Mouse (Mus musculus): ENCODE measurements at regions not wholly inside any gene's neighbourhood (a gene's known extent, or its start where the extent isn't known, plus 50 kb on each side); places are given as distances from the start of the nearest gene placed in this dataset.

DNA sequence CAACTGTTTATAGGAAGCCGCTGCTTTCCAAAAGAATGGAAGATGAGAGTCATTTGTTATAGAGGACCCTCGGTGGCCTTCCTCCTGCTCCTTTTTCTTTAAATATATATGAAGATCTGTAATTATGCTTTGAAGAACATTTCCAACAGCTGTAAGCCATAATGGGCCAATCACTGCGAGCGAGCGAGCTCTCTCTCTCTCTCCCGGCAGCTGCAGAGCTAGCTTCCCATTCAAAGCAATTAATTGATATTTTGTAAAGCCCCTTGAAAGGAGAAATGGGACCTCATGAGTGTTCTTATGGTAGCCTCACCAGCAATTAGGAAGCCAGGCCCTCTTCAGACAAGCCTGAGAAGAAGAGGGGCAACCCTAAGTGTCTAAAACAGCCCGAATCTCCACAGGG, 174.1 kb downstream of the Gxylt1 start:
- TF ChIP-seq POLR2A (IDR thresholded peaks at IDR 0.05; ENCODE audit: borderline replicate concordance, extremely low read depth, low read depth, low read length): no peak
- no peak for TF ChIP-seq CTCF (IDR thresholded peaks at IDR 0.05; ENCODE audit: insufficient read depth, low read length)
- Histone ChIP-seq H3K4me1 (ENCODE audit: control insufficient read depth, insufficient read depth, low read length) (no peaks in the 10 kb centered on the region), H3K4me3 (replicated peaks; ENCODE audit: extremely low read depth, low read depth, low read length) (no peak overlapping the region)
- DNase-seq: no peak
- WGBS: 72% methylated on average over 7 of the region's 7 CpGs

DNA sequence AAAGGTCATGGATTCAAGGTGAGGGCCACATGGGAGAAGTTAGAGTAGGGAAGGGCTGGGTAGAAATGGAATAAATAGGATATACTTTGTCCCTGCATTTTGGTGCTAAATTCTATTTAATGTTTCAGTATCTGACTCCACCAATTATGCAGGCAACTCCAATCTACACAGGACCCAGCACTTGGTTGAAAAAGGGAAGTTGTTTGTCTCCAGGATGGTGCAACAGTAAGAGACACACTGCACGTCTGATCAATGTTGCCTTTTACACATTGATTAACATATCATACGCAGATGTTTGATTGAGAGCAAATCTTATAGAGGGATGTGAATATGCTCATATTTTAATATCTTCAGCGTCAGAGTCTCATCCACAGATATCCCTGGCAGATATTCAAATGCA, 175.1 kb downstream of the Gxylt1 start:
- H3K4me3 ChIP-seq (replicated peaks; ENCODE audit: extremely low read depth, low read depth, low read length): no peak overlapping the region
- no peak for DNase-seq
- 77% methylated on average over 3 of the region's 3 CpGs for WGBS
- no peaks in the 10 kb centered on the region for H3K4me1 ChIP-seq (ENCODE audit: control insufficient read depth, insufficient read depth, low read length)
- TF ChIP-seq POLR2A (IDR thresholded peaks at IDR 0.05; ENCODE audit: borderline replicate concordance, extremely low read depth, low read depth, low read length) (no peak), CTCF (IDR thresholded peaks at IDR 0.05; ENCODE audit: insufficient read depth, low read length) (no peak)

DNA sequence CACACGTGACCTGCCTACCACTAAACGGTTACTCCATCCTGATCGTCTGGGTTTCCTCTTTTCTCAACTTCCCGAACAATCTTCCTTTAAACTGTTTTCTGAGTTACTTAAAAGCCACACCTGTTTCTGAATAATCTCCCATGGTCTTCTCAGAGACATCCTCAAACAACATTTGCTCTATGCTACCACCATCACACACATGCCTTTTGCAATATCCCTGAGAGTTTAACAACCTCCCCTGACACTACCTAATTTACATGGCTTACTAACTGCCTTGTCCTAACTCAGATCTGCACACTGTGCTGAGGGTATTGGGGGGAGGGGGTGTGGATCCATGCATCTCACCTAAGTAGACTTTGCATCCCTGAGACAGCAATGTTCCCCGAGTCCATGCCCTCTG, 178.6 kb downstream of the Gxylt1 start:
- H3K4me3 ChIP-seq (replicated peaks; ENCODE audit: extremely low read depth, low read depth, low read length): no peak overlapping the region
- H3K4me1 ChIP-seq (ENCODE audit: control insufficient read depth, insufficient read depth, low read length): no peaks in the 10 kb centered on the region
- TF ChIP-seq CTCF (IDR thresholded peaks at IDR 0.05; ENCODE audit: insufficient read depth, low read length) (no peak), POLR2A (IDR thresholded peaks at IDR 0.05; ENCODE audit: borderline replicate concordance, extremely low read depth, low read depth, low read length) (no peak)
- WGBS: 71% methylated on average over 5 of the region's 5 CpGs
- no peak for DNase-seq

DNA sequence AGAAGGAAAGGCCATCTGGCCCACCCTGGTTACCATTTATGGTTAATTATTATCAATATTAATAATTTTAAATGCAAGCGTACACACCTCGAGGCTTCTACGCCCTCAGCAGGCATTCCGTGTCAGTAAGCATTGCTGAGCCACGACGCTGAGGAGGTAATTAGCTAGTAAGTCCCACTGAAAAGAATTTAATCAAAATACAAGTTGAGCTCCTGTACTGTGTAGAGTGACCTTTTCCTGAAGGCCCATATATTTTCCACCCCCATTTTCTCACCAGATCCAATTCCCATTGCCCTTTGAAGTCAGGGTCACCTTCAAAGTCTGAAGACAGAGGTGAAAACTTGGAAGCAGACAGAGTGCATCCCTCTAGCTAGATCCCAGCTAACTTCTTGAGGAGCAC, 179.8 kb downstream of the Gxylt1 start:
- no peak for DNase-seq
- WGBS: 65% methylated on average over 6 of the region's 6 CpGs
- TF ChIP-seq POLR2A (IDR thresholded peaks at IDR 0.05; ENCODE audit: borderline replicate concordance, extremely low read depth, low read depth, low read length) (no peak), CTCF (IDR thresholded peaks at IDR 0.05; ENCODE audit: insufficient read depth, low read length) (no peak)
- Histone ChIP-seq H3K4me3 (replicated peaks; ENCODE audit: extremely low read depth, low read depth, low read length) (no peak overlapping the region), H3K4me1 (ENCODE audit: control insufficient read depth, insufficient read depth, low read length) (no peaks in the 10 kb centered on the region)

DNA sequence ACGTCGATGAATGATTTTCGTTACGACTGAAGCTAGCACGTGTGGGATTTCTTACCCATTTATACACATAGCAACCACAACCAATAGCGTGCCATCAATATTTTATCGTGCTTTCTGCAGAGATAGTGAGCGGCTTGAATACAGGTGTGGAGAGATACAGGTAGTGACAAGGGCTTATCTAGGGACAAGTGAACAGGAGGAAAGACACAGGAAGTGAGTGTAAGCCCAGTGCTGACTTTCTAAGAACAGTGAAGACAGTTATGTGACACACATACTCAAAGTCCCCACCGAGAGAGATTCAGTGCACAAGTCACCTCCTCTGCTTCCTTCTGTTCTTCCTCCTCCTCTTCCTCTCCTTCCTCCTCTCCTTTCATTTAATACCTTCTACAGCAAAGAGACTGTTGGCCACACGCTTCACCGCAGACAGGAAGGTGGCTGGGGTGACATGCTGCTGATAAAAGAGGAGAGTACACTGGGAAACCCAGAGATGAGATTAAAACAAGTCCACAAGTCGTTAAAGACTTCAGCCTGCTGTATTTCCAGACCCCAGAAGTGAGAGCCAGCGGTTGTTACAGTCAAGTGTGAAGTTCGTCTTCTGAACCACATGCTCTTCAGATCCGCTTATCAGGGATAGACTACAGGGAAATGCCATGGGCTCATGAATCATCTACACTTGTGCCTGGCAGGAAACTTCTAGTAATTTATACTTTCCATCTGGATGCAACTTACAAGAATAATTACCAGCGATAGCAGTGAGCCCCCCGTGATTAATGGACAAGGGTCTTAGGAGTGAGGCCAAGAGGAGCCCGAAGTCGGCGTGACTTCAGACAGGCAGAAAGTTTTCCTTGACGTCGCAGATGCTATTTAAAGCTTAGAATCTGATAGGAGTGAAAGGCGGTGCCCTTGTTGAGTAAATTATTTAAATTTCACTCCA, 180.5 kb downstream of the Gxylt1 start:
- no peak for DNase-seq
- Histone ChIP-seq H3K4me3 (replicated peaks; ENCODE audit: extremely low read depth, low read depth, low read length) (no peak overlapping the region), H3K4me1 (ENCODE audit: control insufficient read depth, insufficient read depth, low read length) (no peaks in the 10 kb centered on the region)
- whole genome bisulfite sequencing: 49% methylated on average over 23 of the region's 23 CpGs
- TF ChIP-seq CTCF (IDR thresholded peaks at IDR 0.05; ENCODE audit: insufficient read depth, low read length): no peak

DNA sequence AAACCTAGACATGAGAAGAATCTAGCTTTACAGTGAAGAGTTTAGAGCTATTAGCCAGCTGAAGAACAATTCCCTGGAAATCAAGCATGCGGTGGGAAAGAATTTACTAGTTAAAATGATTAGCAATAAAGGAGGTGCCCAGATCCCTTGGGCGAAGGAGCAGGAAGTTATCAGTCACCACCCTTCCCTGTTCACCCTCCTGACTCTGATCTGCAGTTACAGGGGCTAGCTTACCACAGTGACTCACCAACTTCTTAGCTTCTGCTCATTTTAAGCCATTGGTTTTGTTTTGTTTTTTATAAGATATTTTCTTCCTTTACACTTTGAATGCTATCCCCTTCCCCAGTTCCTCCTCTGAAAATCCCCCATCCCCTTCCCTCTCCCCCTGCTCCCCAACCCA, 183.6 kb downstream of the Gxylt1 start:
- no peak overlapping the region for H3K4me3 ChIP-seq (replicated peaks; ENCODE audit: extremely low read depth, low read depth, low read length)
- no peaks in the 10 kb centered on the region for H3K4me1 ChIP-seq (ENCODE audit: control insufficient read depth, insufficient read depth, low read length)
- WGBS: 64% methylated on average over 2 of the region's 2 CpGs
- no peak for TF ChIP-seq POLR2A (IDR thresholded peaks at IDR 0.05; ENCODE audit: borderline replicate concordance, extremely low read depth, low read depth, low read length)
- TF ChIP-seq CTCF (IDR thresholded peaks at IDR 0.05; ENCODE audit: insufficient read depth, low read length): no peak
- no peak for DNase-seq

DNA sequence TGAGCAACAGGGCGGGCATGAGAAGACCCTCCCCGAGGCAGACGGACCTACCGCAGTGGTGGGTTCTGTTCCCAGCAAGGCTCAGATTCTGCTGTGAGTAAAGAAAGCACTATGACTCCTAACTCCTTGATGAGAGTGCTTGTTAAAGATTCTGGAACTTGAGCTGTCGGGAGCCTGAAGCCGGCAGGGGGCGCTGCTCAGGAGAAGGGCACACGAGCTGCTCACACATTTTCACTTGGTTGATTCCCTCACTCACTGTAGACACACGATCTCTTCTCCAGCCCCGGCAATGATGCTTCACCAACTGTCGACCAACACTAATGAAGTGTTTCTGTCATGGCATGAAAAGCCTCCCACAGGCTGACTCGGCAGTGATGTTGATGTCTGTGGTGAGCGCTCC, 185.6 kb downstream of the Gxylt1 start:
- DNase-seq: peak; percentile 50
- 22% methylated on average over 13 of the region's 13 CpGs for WGBS
- Histone ChIP-seq H3K4me1 (ENCODE audit: control insufficient read depth, insufficient read depth, low read length) (no peaks in the 10 kb centered on the region), H3K4me3 (replicated peaks; ENCODE audit: extremely low read depth, low read depth, low read length) (no peak overlapping the region)
- TF ChIP-seq POLR2A (IDR thresholded peaks at IDR 0.05; ENCODE audit: borderline replicate concordance, extremely low read depth, low read depth, low read length) (no peak), CTCF (IDR thresholded peaks at IDR 0.05; ENCODE audit: insufficient read depth, low read length) (peak; percentile 62)

DNA sequence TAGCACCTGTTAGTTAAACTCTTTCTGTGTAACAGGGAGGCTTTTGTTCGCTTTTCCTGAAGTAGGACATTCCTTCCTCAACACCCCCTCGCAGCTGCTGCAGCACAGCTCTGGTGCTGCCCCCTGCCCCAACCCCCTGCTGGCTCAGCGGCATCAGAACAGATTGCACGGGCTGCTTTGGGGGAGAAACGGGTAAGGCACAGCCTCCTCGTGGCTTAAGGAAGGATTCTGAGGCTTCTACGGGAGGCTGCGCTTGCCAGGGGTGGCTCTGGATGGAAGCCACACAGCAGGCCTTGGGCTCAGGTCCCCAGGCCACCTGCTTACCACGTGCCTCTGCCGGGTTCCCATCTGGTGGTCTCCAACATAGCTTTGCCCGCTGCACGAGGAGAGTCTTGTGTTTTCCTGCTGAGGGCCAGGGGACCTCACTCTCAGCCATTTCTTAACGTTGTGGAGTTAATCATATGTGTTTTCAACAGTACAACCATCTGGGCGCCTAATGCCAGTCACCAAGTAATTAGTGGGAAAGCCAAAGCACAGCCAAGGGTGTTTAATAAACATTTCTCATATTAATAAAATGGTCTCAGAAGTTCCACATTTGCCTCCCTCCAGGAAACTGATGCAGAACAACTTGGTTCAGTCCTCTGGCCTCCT, 189.9 kb downstream of the Gxylt1 start:
- TF ChIP-seq POLR2A (IDR thresholded peaks at IDR 0.05; ENCODE audit: borderline replicate concordance, extremely low read depth, low read depth, low read length): no peak
- TF ChIP-seq CTCF (IDR thresholded peaks at IDR 0.05; ENCODE audit: insufficient read depth, low read length): no peak
- DNase-seq: no peak
- no peak overlapping the region for H3K4me3 ChIP-seq (replicated peaks; ENCODE audit: extremely low read depth, low read depth, low read length)
- 58% methylated on average over 14 of the region's 14 CpGs for WGBS
- no peaks in the 10 kb centered on the region for H3K4me1 ChIP-seq (ENCODE audit: control insufficient read depth, insufficient read depth, low read length)

DNA sequence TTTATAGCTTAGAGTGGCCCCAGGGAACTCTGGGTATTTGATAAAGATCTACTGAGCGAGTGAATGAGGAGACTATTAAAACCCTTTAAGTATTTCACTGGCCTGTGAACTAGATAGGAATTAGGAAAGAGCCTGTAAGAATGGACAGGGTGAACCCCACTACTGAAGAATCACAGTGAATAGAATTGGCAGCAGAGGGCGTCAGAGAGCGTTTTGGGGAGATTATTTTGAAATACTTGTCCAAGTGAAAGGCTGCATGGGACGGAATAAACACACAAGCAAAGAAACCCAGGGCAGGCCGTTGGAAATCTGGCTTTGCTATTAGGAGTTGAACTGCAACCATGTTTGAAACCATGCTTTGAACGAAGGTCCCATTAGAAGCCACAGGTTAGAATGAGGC, 200.9 kb downstream of the Gxylt1 start:
- no peak overlapping the region for H3K4me3 ChIP-seq (replicated peaks; ENCODE audit: extremely low read depth, low read depth, low read length)
- 49% methylated on average over 6 of the region's 6 CpGs for WGBS
- no peak for TF ChIP-seq POLR2A (IDR thresholded peaks at IDR 0.05; ENCODE audit: borderline replicate concordance, extremely low read depth, low read depth, low read length)
- no peak for TF ChIP-seq CTCF (IDR thresholded peaks at IDR 0.05; ENCODE audit: insufficient read depth, low read length)
- no peak for DNase-seq
- H3K4me1 ChIP-seq (ENCODE audit: control insufficient read depth, insufficient read depth, low read length): no peaks in the 10 kb centered on the region
